In the genomic region with DNA sequence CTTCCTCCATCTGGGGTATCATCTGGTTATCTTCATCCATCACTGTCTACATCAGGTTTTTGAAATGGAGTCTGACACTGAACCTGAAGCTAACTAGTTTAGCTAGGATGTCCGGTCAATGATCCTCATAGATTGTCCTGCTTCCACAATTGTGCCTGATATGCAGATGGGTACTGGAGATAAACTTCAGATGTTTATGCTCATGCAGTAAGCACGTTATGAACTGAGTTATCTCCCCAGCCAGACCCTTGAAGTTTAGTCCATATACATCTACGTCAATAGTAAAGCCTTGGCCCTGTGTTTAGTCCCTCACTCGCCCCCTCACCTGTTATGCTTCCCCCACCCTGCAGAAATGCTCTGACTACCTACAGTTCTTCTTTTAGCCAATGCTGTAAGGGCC, we compare ENCODE assay signal across 15 mouse cellular contexts.
"Had no signal": no experiment of that assay in that cellular context is flagged by ENCODE, and none has a peak within 500 bp of the region (broad histone marks: within the 10 kb centered on the region; RNA-seq: fewer than 3 reads in every experiment).

No protein-coding gene starts in this region.

- H3K27me3 ChIP-seq: neural tube, embryonic 13.5 days; neural tube, embryonic 15.5 days; stomach, embryonic 15.5 days had no signal

- H3K4me1 ChIP-seq: neural tube, embryonic 13.5 days; neural tube, embryonic 15.5 days; stomach, embryonic 15.5 days had no signal

- H3K36me3 ChIP-seq: neural tube, embryonic 13.5 days; neural tube, embryonic 15.5 days; stomach, embryonic 15.5 days had no signal

- DNase-seq: retina, postnatal 1 day; right cerebral cortex, adult 18-20 months; right cerebral cortex, postnatal 14 days; right cerebral cortex, postnatal 25 days; right cerebral cortex, postnatal 4 days; spleen, adult 18-20 months; thymus, adult 18-20 months; thymus, adult 2 months; thymus, postnatal 14 days; thymus, postnatal 25 days; thymus, postnatal 36 days; thymus, postnatal 4 days had no signal

- H3K9me3 ChIP-seq: neural tube, embryonic 13.5 days; neural tube, embryonic 15.5 days; stomach, embryonic 15.5 days had no signal

- H3K4me3 ChIP-seq: neural tube, embryonic 13.5 days; neural tube, embryonic 15.5 days; stomach, embryonic 15.5 days had no signal
